Mouse (Mus musculus) midbrain, embryonic 15.5 days (tissue): ENCODE data around the gene Plxna4. TPM values are rescaled to one million over a fixed set of nuclear protein-coding genes. Genes with fewer than 3 reads are reported as not detected.

ENCODE experiments used
- ATAC-seq: fragments of 200-750 bp; cut with Nextera tagmentation; replicated peaks from 2 replicates; pipeline ENCODE4 v1.8.0; 2017; ENCODE audit warnings: moderate TSS enrichment
- H3K27ac ChIP-seq: fragments of 300-500 bp; sonication (generic); 2 replicates; pipeline ENCODE4 v1.5.1; 2015; ENCODE audit warnings: mild to moderate bottlenecking, inconsistent platforms
- H3K27me3 ChIP-seq: fragments of 300-500 bp; sonication (generic); replicated peaks from 2 replicates; pipeline ENCODE4 v1.6.1; 2015; ENCODE audit warnings: inconsistent platforms
- H3K36me3 ChIP-seq: fragments of 300-500 bp; sonication (generic); replicated peaks from 2 replicates; pipeline ENCODE4 v1.6.1; 2015; ENCODE audit warnings: inconsistent platforms
- H3K4me1 ChIP-seq: fragments of 300-500 bp; sonication (generic); 2 replicates; pipeline ENCODE4 v1.6.1; 2015; ENCODE audit warnings: inconsistent platforms
- H3K4me2 ChIP-seq: fragments of 300-500 bp; sonication (generic); 2 replicates; pipeline ENCODE4 v1.6.1; 2015; ENCODE audit warnings: inconsistent platforms, mild to moderate bottlenecking, moderate library complexity
- H3K4me3 ChIP-seq: fragments of 300-500 bp; sonication (generic); 2 replicates; pipeline ENCODE4 v1.5.1; 2015; ENCODE audit warnings: mild to moderate bottlenecking, inconsistent platforms
- H3K9ac ChIP-seq: fragments of 300-500 bp; sonication (generic); 2 replicates; pipeline ENCODE4 v1.6.1; 2015; ENCODE audit warnings: mild to moderate bottlenecking, inconsistent platforms
- H3K9me3 ChIP-seq: fragments of 300-500 bp; sonication (generic); 2 replicates; pipeline ENCODE4 v1.6.1; 2016; ENCODE audit warnings: inconsistent platforms
- WGBS: fragments of 180-500 bp; shearing (Covaris S2); methylation state at CpG from one replicate; pipeline ENCODE4 v1.1.7; 2015; ENCODE audit warnings: mixed read lengths; 5-methylcytosine and 5-hydroxymethylcytosine counted together
- polyA plus RNA-seq: library from polyadenylated mRNA; unstranded; fragments of >200 nt; fragmentation: Nextera tagmentation; extraction: Ambion mirVana; gene quantifications from 2 replicates; pipeline ENCODE4 v1.2.1, GENCODE M21; 2015

Gene Plxna4
- polyA plus RNA-seq, 1 experiment from 2014 or later = 14.2 TPM

GRCm38 (mm10) chr6:32359675-32360074, 228.3 kb downstream of the Plxna4 start:
- no peak for ATAC-seq

GRCm38 (mm10) chr6:32357497-32357896, 230.5 kb downstream of the Plxna4 start:
- H3K36me3 ChIP-seq = no peaks in the 10 kb centered on the region
- H3K4me1 ChIP-seq = peaks cover 17% of the 10 kb centered on the region
- H3K27me3 ChIP-seq = no peaks in the 10 kb centered on the region
- 45% methylated on average over 5 of the region's 5 CpGs for WGBS
- H3K9ac ChIP-seq = no peak overlapping the region
- peak; percentile 46; the same call in 1 of the 2 replicates for ATAC-seq
- H3K9me3 ChIP-seq = no peaks in the 10 kb centered on the region
- H3K4me2 ChIP-seq = no peak overlapping the region; the same call in 1 of the 2 replicates
- H3K4me3 ChIP-seq = no peak overlapping the region
- peak overlapping the region; percentile 31 for H3K27ac ChIP-seq

More at GRCm38 (mm10) chr6:32359675-32360074, 228.3 kb downstream of the Plxna4 start:
- WGBS = 70% methylated on average over 3 of the region's 3 CpGs
- H3K36me3 ChIP-seq = no peaks in the 10 kb centered on the region
- no peak overlapping the region for H3K27ac ChIP-seq
- no peaks in the 10 kb centered on the region for H3K9me3 ChIP-seq
- no peaks in the 10 kb centered on the region for H3K27me3 ChIP-seq
- H3K4me3 ChIP-seq = no peak overlapping the region
- peaks cover 20% of the 10 kb centered on the region for H3K4me1 ChIP-seq
- H3K9ac ChIP-seq = no peak overlapping the region
- no peak overlapping the region for H3K4me2 ChIP-seq

- 80% methylated on average over 4 of the region's 4 CpGs for WGBS
- Histone ChIP-seq H3K4me3 (no peak overlapping the region), H3K36me3 (no peaks in the 10 kb centered on the region), H3K27ac (no peak overlapping the region), H3K9me3 (no peaks in the 10 kb centered on the region), H3K4me1 (peaks cover 13% of the 10 kb centered on the region), H3K9ac (no peak overlapping the region), H3K27me3 (no peaks in the 10 kb centered on the region), H3K4me2 (no peak overlapping the region)
- ATAC-seq = no peak
These were observed 232.4 kb downstream of the Plxna4 start for GRCm38 (mm10) chr6:32355559-32355958.

- peaks cover 3% of the 10 kb centered on the region; the same call in 1 of the 2 replicates for H3K4me1 ChIP-seq
- no peaks in the 10 kb centered on the region for H3K27me3 ChIP-seq
- H3K4me3 ChIP-seq = no peak overlapping the region
- H3K36me3 ChIP-seq = no peaks in the 10 kb centered on the region
- no peak overlapping the region for H3K27ac ChIP-seq
- H3K9ac ChIP-seq = no peak overlapping the region
- H3K4me2 ChIP-seq = no peak overlapping the region
- H3K9me3 ChIP-seq = no peaks in the 10 kb centered on the region
- ATAC-seq = no peak
- WGBS = 71% methylated on average over 2 of the region's 2 CpGs
These were observed 239.0 kb downstream of the Plxna4 start for GRCm38 (mm10) chr6:32348996-32349395.

GRCm38 (mm10) chr6:32348126-32348525, 239.9 kb downstream of the Plxna4 start:
- ATAC-seq = no peak
- H3K4me1 ChIP-seq = peaks cover 3% of the 10 kb centered on the region; the same call in 1 of the 2 replicates
- H3K9me3 ChIP-seq = no peaks in the 10 kb centered on the region
- no peak overlapping the region for H3K4me3 ChIP-seq
- H3K27me3 ChIP-seq = no peaks in the 10 kb centered on the region
- H3K4me2 ChIP-seq = no peak overlapping the region
- H3K9ac ChIP-seq = no peak overlapping the region
- no peak overlapping the region for H3K27ac ChIP-seq
- WGBS = 79% methylated on average over 6 of the region's 6 CpGs
- no peaks in the 10 kb centered on the region for H3K36me3 ChIP-seq

GRCm38 (mm10) chr6:32346015-32346414, 242.0 kb downstream of the Plxna4 start:
- Histone ChIP-seq H3K36me3 (no peaks in the 10 kb centered on the region), H3K4me1 (peaks cover 3% of the 10 kb centered on the region; the same call in 1 of the 2 replicates), H3K4me3 (no peak overlapping the region), H3K4me2 (no peak overlapping the region), H3K27me3 (no peaks in the 10 kb centered on the region), H3K27ac (no peak overlapping the region), H3K9ac (no peak overlapping the region), H3K9me3 (no peaks in the 10 kb centered on the region)
- ATAC-seq = no peak
- 84% methylated on average over 2 of the region's 2 CpGs for WGBS

- no peak overlapping the region for H3K4me3 ChIP-seq
- ATAC-seq = no peak
- H3K36me3 ChIP-seq = no peaks in the 10 kb centered on the region
- H3K4me2 ChIP-seq = no peak overlapping the region
- H3K9me3 ChIP-seq = no peaks in the 10 kb centered on the region
- H3K4me1 ChIP-seq = 0 out of 2 replicates have a peak, but pooled peaks cover 5% of the 10 kb centered on the region
- WGBS = 76% methylated on average over 8 of the region's 8 CpGs
- no peak overlapping the region for H3K27ac ChIP-seq
- no peak overlapping the region for H3K9ac ChIP-seq
- H3K27me3 ChIP-seq = no peaks in the 10 kb centered on the region
These were observed 245.3 kb downstream of the Plxna4 start for GRCm38 (mm10) chr6:32342727-32343126.

- Histone ChIP-seq H3K4me2 (no peak overlapping the region), H3K27me3 (no peaks in the 10 kb centered on the region), H3K4me1 (0 out of 2 replicates have a peak, but pooled peaks cover 5% of the 10 kb centered on the region), H3K9ac (no peak overlapping the region), H3K4me3 (no peak overlapping the region), H3K9me3 (no peaks in the 10 kb centered on the region), H3K36me3 (no peaks in the 10 kb centered on the region), H3K27ac (no peak overlapping the region)
- 86% methylated on average over 6 of the region's 6 CpGs for WGBS
- no peak for ATAC-seq
These were observed 245.7 kb downstream of the Plxna4 start for GRCm38 (mm10) chr6:32342272-32342671.

- H3K4me3 ChIP-seq = no peak overlapping the region
- no peak overlapping the region for H3K4me2 ChIP-seq
- 56% methylated on average over 8 of the region's 8 CpGs for WGBS
- ATAC-seq = no peak
- no peaks in the 10 kb centered on the region for H3K9me3 ChIP-seq
- H3K9ac ChIP-seq = no peak overlapping the region
- H3K4me1 ChIP-seq = 0 out of 2 replicates have a peak, but pooled peaks cover 5% of the 10 kb centered on the region
- no peaks in the 10 kb centered on the region for H3K36me3 ChIP-seq
- no peak overlapping the region for H3K27ac ChIP-seq
- H3K27me3 ChIP-seq = no peaks in the 10 kb centered on the region
These were observed 249.5 kb downstream of the Plxna4 start for GRCm38 (mm10) chr6:32338416-32338943.

- no peak overlapping the region for H3K27ac ChIP-seq
- no peak overlapping the region for H3K4me2 ChIP-seq
- no peak overlapping the region for H3K4me3 ChIP-seq
- no peaks in the 10 kb centered on the region for H3K27me3 ChIP-seq
- H3K36me3 ChIP-seq = no peaks in the 10 kb centered on the region
- no peaks in the 10 kb centered on the region for H3K9me3 ChIP-seq
- peaks cover 38% of the 10 kb centered on the region for H3K4me1 ChIP-seq
- 0 out of 2 replicates have a peak, but pooled peaks have one; percentile 37 for ATAC-seq
- H3K9ac ChIP-seq = no peak overlapping the region
These were observed 256.7 kb downstream of the Plxna4 start for GRCm38 (mm10) chr6:32331281-32331680.

- no peak overlapping the region for H3K27ac ChIP-seq
- WGBS = 66% methylated on average over 9 of the region's 9 CpGs
- peaks cover 38% of the 10 kb centered on the region for H3K4me1 ChIP-seq
These were observed 257.8 kb downstream of the Plxna4 start for GRCm38 (mm10) chr6:32330034-32330795.

GRCm38 (mm10) chr6:32328028-32328427, 260.0 kb downstream of the Plxna4 start:
- peaks cover 38% of the 10 kb centered on the region for H3K4me1 ChIP-seq
- H3K9me3 ChIP-seq = no peaks in the 10 kb centered on the region
- no peaks in the 10 kb centered on the region for H3K36me3 ChIP-seq
- WGBS = 3% methylated on average over 8 of the region's 8 CpGs
- peak; percentile 62 for ATAC-seq
- H3K27ac ChIP-seq = no peak overlapping the region
- no peaks in the 10 kb centered on the region for H3K27me3 ChIP-seq
- no peak overlapping the region for H3K4me3 ChIP-seq
- no peak overlapping the region for H3K4me2 ChIP-seq
- no peak overlapping the region for H3K9ac ChIP-seq

More at GRCm38 (mm10) chr6:32330034-32330795, 257.8 kb downstream of the Plxna4 start:
- H3K27me3 ChIP-seq = no peaks in the 10 kb centered on the region
- ATAC-seq = no peak
- H3K9ac ChIP-seq = no peak overlapping the region
- no peaks in the 10 kb centered on the region for H3K36me3 ChIP-seq
- no peak overlapping the region for H3K4me3 ChIP-seq
- no peaks in the 10 kb centered on the region for H3K9me3 ChIP-seq
- no peak overlapping the region for H3K4me2 ChIP-seq
